Mouse (Mus musculus): ENCODE data around the gene Sv2c.
"Not testable (repeated sequence)": the region's sequence is repeated elsewhere in the genome, so short reads cannot be mapped to it uniquely, and the experiment has no call there.

Sv2c gene

GRCm38 (mm10) chr13:96132401-96132816, at the start of gene Sv2c:
Gene Sv2c, minus strand, starts transcription at chr13:96132577.
- peak; percentile 88 for DNase-seq

GRCm38 (mm10) chr13:96180671-96181161, 48.3 kb upstream of the Sv2c start:
- no peak for DNase-seq

- no peak for DNase-seq
These were observed 43.3 kb upstream of the Sv2c start for GRCm38 (mm10) chr13:96175591-96176212.

GRCm38 (mm10) chr13:96173686-96174085, 41.3 kb upstream of the Sv2c start:
- DNase-seq: no peak

GRCm38 (mm10) chr13:96172290-96172689, 39.9 kb upstream of the Sv2c start:
- no peak for DNase-seq

GRCm38 (mm10) chr13:96168991-96169665, 36.8 kb upstream of the Sv2c start:
- no peak for DNase-seq

GRCm38 (mm10) chr13:96166593-96166992, 34.2 kb upstream of the Sv2c start:
- DNase-seq: no peak

- peak; percentile 42 for DNase-seq
These were observed 1.2 kb upstream of the Sv2c start for GRCm38 (mm10) chr13:96133363-96134100.

- peak; percentile 46 for DNase-seq
These were observed 456 bp upstream of the Sv2c start for GRCm38 (mm10) chr13:96132833-96133232.

- no peak for DNase-seq
These were observed 466 bp downstream of the Sv2c start for GRCm38 (mm10) chr13:96131911-96132310.

- DNase-seq: peak; percentile 77
These were observed 1.3 kb downstream of the Sv2c start for GRCm38 (mm10) chr13:96131050-96131449.

- no peak for DNase-seq
These were observed 3.3 kb downstream of the Sv2c start for GRCm38 (mm10) chr13:96129081-96129480.

GRCm38 (mm10) chr13:96126669-96127068, 5.7 kb downstream of the Sv2c start:
- no peak for DNase-seq

- no peak for DNase-seq
These were observed 7.4 kb downstream of the Sv2c start for GRCm38 (mm10) chr13:96125011-96125410.

- no peak for DNase-seq
These were observed 19.7 kb downstream of the Sv2c start for GRCm38 (mm10) chr13:96112711-96113110.

- DNase-seq: no peak
These were observed 21.6 kb downstream of the Sv2c start for GRCm38 (mm10) chr13:96110767-96111166.

- DNase-seq: no peak
These were observed 26.0 kb downstream of the Sv2c start for GRCm38 (mm10) chr13:96106367-96106766.

- DNase-seq: no peak
These were observed 41.4 kb downstream of the Sv2c start for GRCm38 (mm10) chr13:96090929-96091328.

- no peak for DNase-seq
These were observed 46.6 kb downstream of the Sv2c start for GRCm38 (mm10) chr13:96085581-96086302.

GRCm38 (mm10) chr13:96081754-96082153, 50.6 kb downstream of the Sv2c start, which contains the start of gene Gm17190:
Gene Gm17190, plus strand, starts transcription at chr13:96082054.
- DNase-seq: not testable (repeated sequence)

- DNase-seq: not testable (repeated sequence)
These were observed 51.1 kb downstream of the Sv2c start, which contains the start of gene Gm20075 for GRCm38 (mm10) chr13:96081276-96081675. Gene Gm20075, minus strand, starts transcription at chr13:96081376.

- no peak for DNase-seq
These were observed 58.8 kb downstream of the Sv2c start for GRCm38 (mm10) chr13:96073555-96073954.

- DNase-seq: no peak
These were observed 79.6 kb downstream of the Sv2c start for GRCm38 (mm10) chr13:96052755-96053154.
